Mouse (Mus musculus) kidney, adult 2 months (tissue): ENCODE data around the gene Gpank1.

Source experiments
- CTCF ChIP-seq: fragments of 200-500 bp; conservative IDR thresholded peaks from 2 replicates; pipeline ENCODE4 v1.5.1; 2011; ENCODE audit warnings: low read depth, mild to moderate bottlenecking, control low read depth, low read length, moderate library complexity, mixed read lengths; ENCODE audit not compliant: insufficient read depth, insufficient read length
- POLR2A ChIP-seq: fragments of 200-500 bp; IDR thresholded peaks from one replicate; pipeline ENCODE4 v1.6.1; 2011; ENCODE audit warnings: low read depth, low read length, control low read depth

DNA sequence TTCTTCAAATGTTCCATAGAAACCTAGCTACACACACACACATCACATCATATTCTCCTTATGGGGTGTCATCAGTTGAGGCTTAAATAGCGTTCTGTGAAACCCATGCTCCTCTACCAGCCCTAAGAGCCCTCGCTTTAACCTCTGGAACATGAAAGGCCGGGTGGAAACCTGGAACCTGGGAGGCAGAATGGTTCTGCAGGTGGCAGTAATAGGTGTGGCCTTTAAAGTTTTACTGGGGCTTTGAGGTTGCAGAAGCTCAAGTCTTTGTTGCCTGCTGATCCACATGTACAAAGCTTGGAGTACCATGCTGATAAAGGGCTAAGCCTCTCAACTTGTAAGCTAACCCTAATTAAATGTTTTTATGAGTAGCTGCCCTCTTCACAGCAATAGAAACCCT lies 26.1 kb downstream of the Gpank1 start:
- TF ChIP-seq CTCF, result no peak
- no peak for TF ChIP-seq POLR2A
